Mouse (Mus musculus) liver, embryonic 12.5 days (tissue): ENCODE measurements around the gene Isoc2b. TPM values are rescaled to one million over a fixed set of nuclear protein-coding genes. Genes with fewer than 3 reads are reported as not detected.

ENCODE experiments used
- ATAC-seq: fragments of 200-750 bp; cut with Nextera tagmentation; 2 replicates; pipeline ENCODE4 v1.8.0; 2017; ENCODE audit warnings: moderate number of reproducible peaks, mild to moderate bottlenecking, moderate library complexity
- H3K27ac ChIP-seq: fragments of 300-500 bp; sonication (generic); 2 replicates; pipeline ENCODE4 v1.5.1; 2016; ENCODE audit warnings: mild to moderate bottlenecking
- H3K27me3 ChIP-seq: fragments of 300-500 bp; sonication (generic); replicated peaks from 2 replicates; pipeline ENCODE4 v1.6.1; 2016; ENCODE audit warnings: mild to moderate bottlenecking, moderate library complexity
- H3K36me3 ChIP-seq: fragments of 300-500 bp; sonication (generic); 2 replicates; pipeline ENCODE4 v1.6.1; 2016; ENCODE audit warnings: mild to moderate bottlenecking, moderate library complexity
- H3K4me1 ChIP-seq: fragments of 300-500 bp; sonication (generic); 2 replicates; pipeline ENCODE4 v1.6.1; 2016
- H3K4me2 ChIP-seq: fragments of 300-500 bp; sonication (generic); 2 replicates; pipeline ENCODE4 v1.6.1; 2016; ENCODE audit warnings: mild to moderate bottlenecking, moderate library complexity
- H3K4me3 ChIP-seq: fragments of 300-500 bp; sonication (generic); 2 replicates; pipeline ENCODE4 v1.5.1; 2016; ENCODE audit warnings: mild to moderate bottlenecking, moderate library complexity
- H3K9ac ChIP-seq: fragments of 300-500 bp; sonication (generic); 2 replicates; pipeline ENCODE4 v1.6.1; 2016; ENCODE audit warnings: mild to moderate bottlenecking, moderate library complexity
- H3K9me3 ChIP-seq: fragments of 300-500 bp; sonication (generic); replicated peaks from 2 replicates; pipeline ENCODE4 v1.6.1; 2016; ENCODE audit warnings: mild to moderate bottlenecking, moderate library complexity
- WGBS: fragments of 180-500 bp; shearing (Covaris S2); methylation state at CpG from one replicate; pipeline ENCODE4 v1.1.7; 2016; ENCODE audit not compliant: insufficient replicate concordance; 5-methylcytosine and 5-hydroxymethylcytosine counted together
- polyA plus RNA-seq: library from polyadenylated mRNA; unstranded; fragments of >200 nt; fragmentation: Nextera tagmentation; extraction: Ambion mirVana; gene quantifications from 2 replicates; pipeline ENCODE4 v1.2.1, GENCODE M21; 2016

Gene Isoc2b
- polyA plus RNA-seq, 1 experiment from 2014 or later: 3.9 TPM

DNA sequence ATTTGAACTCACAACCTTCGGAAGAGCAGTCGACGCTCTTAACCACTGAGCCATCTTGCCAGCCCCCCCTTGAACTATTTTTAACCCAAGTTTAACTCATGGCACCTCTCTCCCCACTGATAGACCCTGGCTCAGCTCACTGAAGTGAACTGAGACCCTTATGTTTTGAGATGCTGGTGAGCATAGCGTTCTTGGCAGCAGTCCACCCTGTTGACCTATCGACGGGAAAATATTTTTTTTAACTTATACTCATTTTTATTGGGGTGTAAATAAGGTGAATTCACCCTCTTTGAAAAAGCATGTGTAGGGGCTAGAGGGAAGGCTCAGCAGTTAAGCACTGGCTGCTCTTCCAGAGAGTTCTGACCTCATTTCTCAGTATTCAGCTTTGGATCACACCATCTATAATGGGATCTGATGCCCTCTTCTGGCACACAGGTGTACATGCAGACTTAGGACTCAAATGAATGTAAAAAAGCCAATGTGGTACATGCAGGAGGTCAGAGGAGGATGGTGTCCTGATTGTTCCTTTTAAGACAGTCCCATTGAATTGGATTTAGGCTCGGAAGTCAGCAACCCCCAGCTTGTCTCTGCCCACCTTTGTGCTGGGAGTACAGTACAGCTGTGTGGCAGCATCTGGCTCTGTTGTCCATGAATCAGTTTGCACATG, 74.2 kb downstream of the Isoc2b start:
- peaks cover 49% of the 10 kb centered on the region for H3K36me3 ChIP-seq
- peak overlapping the region; percentile 52 for H3K27ac ChIP-seq
- no peak overlapping the region for H3K4me2 ChIP-seq
- 61% methylated on average over 7 of the region's 7 CpGs for WGBS
- no peaks in the 10 kb centered on the region for H3K9me3 ChIP-seq
- no peak overlapping the region for H3K4me3 ChIP-seq
- H3K4me1 ChIP-seq: peaks cover 34% of the 10 kb centered on the region
- H3K27me3 ChIP-seq: no peaks in the 10 kb centered on the region
- no peak for ATAC-seq
- no peak overlapping the region for H3K9ac ChIP-seq

Other genes starting within 250 kb of the Isoc2b start
- gene Tmem86b, start 238.8 kb downstream of the Isoc2b start, polyA plus RNA-seq: 25.7 and 26.1 TPM in 2 replicates
- 12.0 and 12.7 TPM in 2 replicates for gene Ppp6r1, start 211.2 kb downstream of the Isoc2b start, polyA plus RNA-seq
- gene Hspbp1, start 185.2 kb downstream of the Isoc2b start, polyA plus RNA-seq: 90.8 and 95.6 TPM in 2 replicates
- gene Brsk1, start 179.7 kb downstream of the Isoc2b start, polyA plus RNA-seq: 0.19 and 0.29 TPM in 2 replicates
- 0.08 and 0.12 TPM in 2 replicates for gene Tmem150b, start 145.0 kb downstream of the Isoc2b start, polyA plus RNA-seq
- 79.0 and 79.5 TPM in 2 replicates for gene Kmt5c, start 130.1 kb downstream of the Isoc2b start, polyA plus RNA-seq
- 152 and 159 TPM in 2 replicates for gene Cox6b2, start 117.2 kb downstream of the Isoc2b start, polyA plus RNA-seq
- not detected in 2 replicates for gene Fam71e2, start 99.0 kb downstream of the Isoc2b start, polyA plus RNA-seq
- 0.06 TPM in 1 of 2 replicates, not detected in the other for gene Il11, start 87.4 kb downstream of the Isoc2b start, polyA plus RNA-seq
- gene Tmem190, start 87.3 kb downstream of the Isoc2b start, polyA plus RNA-seq: 0.46 TPM in 1 of 2 replicates, not detected in the other
- 18.9 and 19.2 TPM in 2 replicates for gene Tmem238, start 80.6 kb downstream of the Isoc2b start, polyA plus RNA-seq
- 397 and 413 TPM in 2 replicates for gene Rpl28, start 77.4 kb downstream of the Isoc2b start, polyA plus RNA-seq
- 353 and 370 TPM in 2 replicates for gene Ube2s, start 57.7 kb downstream of the Isoc2b start, polyA plus RNA-seq
- not detected in 2 replicates for gene Shisa7, start 25.6 kb downstream of the Isoc2b start, polyA plus RNA-seq
- gene Isoc2a, start 6.9 kb upstream of the Isoc2b start, polyA plus RNA-seq: 0.62 and 0.95 TPM in 2 replicates
- gene Gm36210, start 36.3 kb upstream of the Isoc2b start, polyA plus RNA-seq: 0.10 TPM in 1 of 2 replicates, not detected in the other
- gene Zfp628, start 45.0 kb upstream of the Isoc2b start, polyA plus RNA-seq: 2.4 and 2.7 TPM in 2 replicates
- gene Nat14, start 51.8 kb upstream of the Isoc2b start, polyA plus RNA-seq: 0.54 and 0.67 TPM in 2 replicates
- 0.13 and 0.19 TPM in 2 replicates for gene Ssc5d, start 55.5 kb upstream of the Isoc2b start, polyA plus RNA-seq
- not detected in 2 replicates for gene Sbk2, start 94.1 kb upstream of the Isoc2b start, polyA plus RNA-seq
- not detected in 2 replicates for gene Sbk3, start 100.9 kb upstream of the Isoc2b start, polyA plus RNA-seq
- 6.4 and 6.9 TPM in 2 replicates for gene Zfp579, start 125.9 kb upstream of the Isoc2b start, polyA plus RNA-seq
- gene Zfp524, start 144.2 kb upstream of the Isoc2b start, polyA plus RNA-seq: 11.5 and 11.7 TPM in 2 replicates
- gene Fiz1, start 144.4 kb upstream of the Isoc2b start, polyA plus RNA-seq: 29.4 TPM in 2 replicates
- 0.62 and 1.0 TPM in 2 replicates for gene Gm44973, start 145.2 kb upstream of the Isoc2b start, polyA plus RNA-seq
- 2.6 and 2.7 TPM in 2 replicates for gene Zfp865, start 150.1 kb upstream of the Isoc2b start, polyA plus RNA-seq
- gene Ccdc106, start 150.3 kb upstream of the Isoc2b start, polyA plus RNA-seq: 2.2 and 2.4 TPM in 2 replicates
- not detected in 2 replicates for gene 4632433K11Rik, start 163.9 kb upstream of the Isoc2b start, polyA plus RNA-seq
- 1.1 and 1.3 TPM in 2 replicates for gene Zfp784, start 168.2 kb upstream of the Isoc2b start, polyA plus RNA-seq
- gene Zfp580, start 181.3 kb upstream of the Isoc2b start, polyA plus RNA-seq: 5.2 and 5.6 TPM in 2 replicates
- gene U2af2, start 191.9 kb upstream of the Isoc2b start, polyA plus RNA-seq: 97.6 and 109 TPM in 2 replicates
- gene Epn1, start 210.0 kb upstream of the Isoc2b start, polyA plus RNA-seq: 66.2 and 69.1 TPM in 2 replicates
- gene Rfpl4, start 246.7 kb upstream of the Isoc2b start, polyA plus RNA-seq: not detected in 2 replicates